Mouse (Mus musculus): ENCODE measurements around the gene Msx2.

DNA sequence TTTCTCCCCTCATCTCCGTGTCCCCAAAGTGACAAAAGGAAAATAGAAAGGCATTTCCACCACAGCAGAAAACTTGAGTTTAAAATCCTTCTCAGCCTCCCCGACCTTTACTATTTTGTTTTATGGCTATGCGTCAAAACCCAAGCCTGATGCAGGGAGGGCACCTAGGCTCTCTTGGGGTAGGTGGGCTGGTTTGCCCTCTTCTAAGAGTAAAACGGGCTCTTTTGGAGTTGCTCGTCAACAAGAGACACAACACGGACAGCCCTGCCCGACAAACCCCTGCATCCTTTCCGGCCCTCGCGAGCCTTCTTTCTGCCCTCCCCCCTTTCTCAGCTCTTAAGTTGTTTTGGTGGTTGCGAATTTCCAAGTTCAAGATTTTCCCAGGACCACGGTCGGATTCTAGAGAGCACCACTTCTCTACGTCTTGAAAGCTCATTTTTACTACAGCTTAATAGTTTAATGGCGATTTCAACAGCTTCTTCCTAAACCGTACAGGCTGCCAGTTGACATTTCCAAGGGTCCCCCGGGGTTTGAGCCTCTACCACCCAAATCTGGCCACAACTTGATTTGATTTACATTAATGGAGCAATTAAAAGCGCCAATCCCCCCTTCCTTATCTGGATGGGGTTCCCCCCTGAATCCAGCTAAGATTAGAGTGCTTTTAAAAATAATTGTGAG, 6.5 kb downstream of the Msx2 start:
- TF ChIP-seq POLR2A (IDR thresholded peaks at IDR 0.05; ENCODE audit: low read depth, low read length) (no peak), CTCF (conservative IDR thresholded peaks at IDR 0.05; ENCODE audit: insufficient read depth, insufficient read length, low read depth, low read length) (no peak)

Data from kidney, adult 2 months (tissue).